Comparison of ENCODE assay signal across 9 mouse cellular contexts in genomic region chr7:68667215-68667614, GRCm38 (mm10).
DNase-seq lines count a peak whose midpoint lies in the region; ATAC-seq and TF ChIP-seq lines count a peak whose summit lies in the region.
"Had no signal": no experiment of that assay in that cellular context is flagged by ENCODE, and none has a peak within 500 bp of the region (broad histone marks: within the 10 kb centered on the region; RNA-seq: fewer than 3 reads in every experiment).

No protein-coding gene starts in this region.

- ATAC-seq in midbrain, postnatal 0 days (ENCODE audit: low FRiP score) = no peak
- no peak for ATAC-seq in midbrain, embryonic 11.5 days (ENCODE audit: low FRiP score)
- peak; percentile 73; the same call in 1 of the 2 replicates for ATAC-seq in neutrophil, adult 5-6 weeks (ENCODE audit: extremely low read depth, insufficient number of reproducible peaks, low FRiP score, poor library complexity, severe bottlenecking)

- H3K4me3 ChIP-seq in gastrocnemius, adult 2 months = no peak overlapping the region
- no peak overlapping the region for H3K4me3 ChIP-seq in midbrain, postnatal 0 days (ENCODE audit: low read depth, low read length)
- H3K4me3 ChIP-seq in midbrain, embryonic 11.5 days (ENCODE audit: low read depth, low read length) = no peak overlapping the region
- H3K4me3 ChIP-seq in embryonic fibroblast, embryonic 13.5 days (ENCODE audit: insufficient read depth, low read length) = no peak overlapping the region
- H3K4me3 ChIP-seq: limb, embryonic 13.5 days had no signal

- no peaks in the 10 kb centered on the region for H3K27me3 ChIP-seq in midbrain, postnatal 0 days (ENCODE audit: insufficient read depth, low read length)
- no peaks in the 10 kb centered on the region for H3K27me3 ChIP-seq in midbrain, embryonic 11.5 days (ENCODE audit: control insufficient read depth, insufficient read depth, low read length)
- H3K27me3 ChIP-seq: limb, embryonic 13.5 days had no signal

- H3K27ac ChIP-seq in gastrocnemius, adult 2 months = no peak overlapping the region
- H3K27ac ChIP-seq in midbrain, postnatal 0 days (ENCODE audit: low read depth, low read length) = no peak overlapping the region
- H3K27ac ChIP-seq in midbrain, embryonic 11.5 days (ENCODE audit: low read depth, low read length) = no peak overlapping the region
- H3K27ac ChIP-seq in embryonic fibroblast, embryonic 13.5 days (ENCODE audit: insufficient read depth, low read length) = peak overlapping the region; percentile 50; the same call in 1 of the 2 replicates
- H3K27ac ChIP-seq: limb, embryonic 13.5 days had no signal

- no peak for TF ChIP-seq POLR2A in embryonic fibroblast, embryonic 13.5 days (IDR thresholded peaks at IDR 0.05; ENCODE audit: low read depth, low read length)

- DNase-seq in gastrocnemius, adult 2 months = peak; percentile 21
- DNase-seq in gastrocnemius, postnatal 10 days = no peak
- DNase-seq in midbrain, postnatal 0 days (ENCODE audit: low spot score) = peak; percentile 11
- DNase-seq in midbrain, embryonic 11.5 days (ENCODE audit: low spot score, missing footprints) = no peak
- no peak for DNase-seq in gastrocnemius, adult 18-20 months (ENCODE audit: low spot score)
- no peak for DNase-seq in cerebellum, postnatal 4 days (ENCODE audit: low spot score in 2 of 2)

- no peak overlapping the region for H3K9ac ChIP-seq in midbrain, postnatal 0 days (replicated peaks; ENCODE audit: low read length, poor library complexity, severe bottlenecking)
- no peak overlapping the region for H3K9ac ChIP-seq in midbrain, embryonic 11.5 days (ENCODE audit: low read length)
- H3K9ac ChIP-seq: limb, embryonic 13.5 days had no signal

- 59% methylated on average over 4 of the region's 4 CpGs for WGBS in midbrain, postnatal 0 days
- WGBS in midbrain, embryonic 11.5 days = 63% methylated on average over 4 of the region's 4 CpGs

- no peaks in the 10 kb centered on the region for H3K9me3 ChIP-seq in midbrain, postnatal 0 days (ENCODE audit: low read length)
- H3K9me3 ChIP-seq in midbrain, embryonic 11.5 days (ENCODE audit: control insufficient read depth, low read length) = no peaks in the 10 kb centered on the region
- H3K9me3 ChIP-seq: limb, embryonic 13.5 days had no signal

- no peak overlapping the region for H3K4me2 ChIP-seq in midbrain, postnatal 0 days (ENCODE audit: low read depth, low read length, poor library complexity, severe bottlenecking)
- no peak overlapping the region for H3K4me2 ChIP-seq in midbrain, embryonic 11.5 days
- H3K4me2 ChIP-seq: limb, embryonic 13.5 days had no signal

- H3K4me1 ChIP-seq in midbrain, postnatal 0 days (ENCODE audit: insufficient read depth, low read length) = no peaks in the 10 kb centered on the region
- H3K4me1 ChIP-seq in midbrain, embryonic 11.5 days (ENCODE audit: control insufficient read depth, insufficient read depth, low read length) = no peaks in the 10 kb centered on the region
- H3K4me1 ChIP-seq in embryonic fibroblast, embryonic 13.5 days (ENCODE audit: control insufficient read depth, insufficient read depth, low read length) = no peaks in the 10 kb centered on the region
- H3K4me1 ChIP-seq: limb, embryonic 13.5 days had no signal

- peak; percentile 47 for TF ChIP-seq CTCF in gastrocnemius, adult 2 months (IDR thresholded peaks at IDR 0.05)
- TF ChIP-seq CTCF in midbrain, postnatal 0 days (IDR thresholded peaks at IDR 0.05) = peak; percentile 67
- TF ChIP-seq CTCF in embryonic fibroblast, embryonic 13.5 days (IDR thresholded peaks at IDR 0.05; ENCODE audit: borderline replicate concordance, insufficient read depth, low read length) = no peak

- intact Hi-C loops in gastrocnemius, adult 2 months (cut with DNase I) = loop anchor here (5.0 kb wide), 1 partner anchor 155 kb away; no protein-coding TSS in a partner anchor

- H3K36me3 ChIP-seq in midbrain, postnatal 0 days (ENCODE audit: insufficient read depth, low read length) = no peaks in the 10 kb centered on the region
- H3K36me3 ChIP-seq in midbrain, embryonic 11.5 days (ENCODE audit: control insufficient read depth, insufficient read depth, low read length) = no peaks in the 10 kb centered on the region
- H3K36me3 ChIP-seq: limb, embryonic 13.5 days had no signal

Comparison
In these comparisons a context has a peak if more than half of its experiments do, and no peak if none do; other contexts are left out.
1. DNase-seq: peak in gastrocnemius, adult 2 months (single experiment) and midbrain, postnatal 0 days (single experiment); none in gastrocnemius, postnatal 10 days (single experiment), midbrain, embryonic 11.5 days (single experiment), gastrocnemius, adult 18-20 months (single experiment) and cerebellum, postnatal 4 days (0 of 2).